Mouse (Mus musculus): ENCODE results near the gene Mgat4b.
A peak's percentile ranks its signal among the peaks of the same experiment; 100 is the strongest.

Gene Mgat4b

DNA sequence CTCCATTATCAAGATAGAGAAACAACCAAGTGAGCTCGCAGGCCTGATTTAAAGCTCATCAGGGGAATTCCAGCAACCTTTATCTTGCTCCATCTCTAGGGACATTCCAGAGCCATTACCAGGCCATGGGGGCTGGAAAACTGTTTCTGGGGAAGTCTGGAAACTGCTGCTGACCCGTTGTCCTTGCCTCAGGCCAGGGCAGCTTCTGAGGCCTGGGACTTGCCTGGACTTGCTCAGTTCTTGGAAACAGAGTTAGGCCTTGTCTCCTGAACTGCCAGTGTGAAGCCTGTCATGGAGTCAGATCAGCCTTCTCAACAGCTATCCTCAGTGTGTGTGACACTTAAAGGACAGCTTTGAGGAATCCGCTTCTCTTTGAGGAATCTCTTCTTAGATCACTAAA, 41.5 kb downstream of the Mgat4b start:
- no peak for DNase-seq (ENCODE audit: low spot score in 2 of 2)

DNA sequence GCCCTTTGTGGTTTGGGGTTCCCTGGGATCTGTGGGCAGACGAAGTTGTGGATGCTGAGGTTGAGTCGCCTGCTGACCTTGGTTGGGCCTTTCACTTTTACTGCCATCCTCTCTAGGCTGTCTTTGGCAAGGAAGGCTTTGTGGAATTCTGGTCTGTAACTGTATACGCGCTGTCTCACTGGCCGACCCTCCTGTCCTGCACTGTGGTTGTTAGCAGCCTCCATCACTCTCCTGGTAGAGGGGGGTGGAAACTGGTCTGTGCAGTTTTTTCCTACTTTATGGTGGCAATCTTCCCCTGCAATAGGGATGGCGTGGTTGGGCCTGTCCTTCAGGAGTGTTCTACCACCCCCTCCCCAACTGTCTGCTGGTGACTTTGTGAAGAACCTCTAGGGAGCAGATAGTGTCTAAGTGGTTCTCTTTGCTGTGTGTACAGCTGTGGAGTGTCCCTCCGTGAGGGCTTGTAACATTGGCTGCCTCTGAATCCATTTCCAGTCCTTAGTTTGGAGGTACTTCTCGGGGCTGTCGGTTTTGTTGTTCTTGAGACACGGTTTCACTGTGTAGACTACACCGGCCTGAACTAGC, 42.1 kb downstream of the Mgat4b start:
- no peak for DNase-seq (ENCODE audit: low spot score in 2 of 2)

DNA sequence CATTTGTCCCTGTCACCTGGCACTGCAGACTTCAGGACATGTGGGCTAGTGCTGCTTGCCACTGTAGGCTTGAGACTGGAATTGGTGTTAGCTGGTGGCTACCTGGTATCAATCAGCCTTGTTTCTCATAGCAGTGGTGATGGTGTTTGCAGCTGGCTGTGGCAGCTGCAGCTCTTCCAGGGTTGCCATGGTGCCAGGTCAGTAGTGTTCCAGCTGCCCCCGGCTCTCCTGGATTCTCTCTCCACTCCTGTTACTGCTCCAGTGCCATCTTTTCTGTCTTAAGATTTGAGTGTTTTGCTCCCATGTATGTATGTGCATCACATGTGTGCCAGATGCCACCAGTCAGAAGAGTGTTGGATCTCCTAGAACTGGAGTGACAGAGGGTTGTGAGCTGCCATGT, 42.7 kb downstream of the Mgat4b start:
- DNase-seq (ENCODE audit: low spot score in 2 of 2), result no peak

DNA sequence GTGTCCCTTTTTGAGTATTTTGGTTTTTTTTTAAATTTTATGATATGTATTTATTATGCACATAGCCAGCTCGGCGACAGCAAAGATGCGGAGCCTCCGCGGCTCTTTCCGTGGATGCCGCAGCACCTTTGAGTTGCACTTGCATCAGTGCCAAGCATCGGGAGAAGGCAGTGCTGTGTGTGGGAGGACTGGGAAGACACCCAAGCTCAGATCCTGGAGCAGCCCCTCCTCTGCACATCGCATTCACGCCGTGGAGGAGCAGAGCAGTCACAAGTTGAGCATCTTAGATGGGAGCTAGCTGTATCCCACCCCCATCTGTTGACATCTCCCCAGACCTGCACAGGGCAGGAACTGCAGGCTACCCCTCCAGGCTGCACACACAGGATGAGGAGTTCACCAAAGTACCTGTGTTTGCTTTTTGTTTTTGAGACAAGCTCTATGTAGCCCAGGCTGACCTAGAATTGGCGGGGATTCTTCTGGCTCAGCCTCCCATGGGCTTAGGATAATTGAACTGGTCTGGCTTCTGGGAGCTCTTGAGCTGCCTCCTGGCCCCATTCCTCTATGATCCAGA, 43.4 kb downstream of the Mgat4b start:
- DNase-seq (ENCODE audit: low spot score in 2 of 2), result no peak

DNA sequence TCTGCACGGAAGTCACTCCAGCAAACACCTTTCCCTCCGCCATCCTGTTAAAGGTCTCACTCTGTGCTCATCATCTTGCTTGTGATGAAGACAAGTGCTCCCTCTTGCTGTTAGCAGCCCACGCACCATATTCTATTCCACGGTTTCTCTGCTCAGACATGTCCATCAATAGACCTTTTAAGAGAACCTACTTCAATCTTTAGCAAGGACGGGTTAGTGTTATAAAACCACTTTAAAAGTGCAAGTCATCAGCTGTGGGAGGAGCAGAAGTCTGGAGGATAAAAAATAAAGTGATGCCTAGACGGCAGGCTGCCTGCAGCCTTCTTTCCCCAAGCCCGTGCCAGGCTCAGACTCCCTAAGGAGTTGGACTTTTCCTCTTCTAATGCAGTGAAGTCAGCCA, 45.9 kb downstream of the Mgat4b start:
- no peak for DNase-seq (ENCODE audit: low spot score in 2 of 2)

DNA sequence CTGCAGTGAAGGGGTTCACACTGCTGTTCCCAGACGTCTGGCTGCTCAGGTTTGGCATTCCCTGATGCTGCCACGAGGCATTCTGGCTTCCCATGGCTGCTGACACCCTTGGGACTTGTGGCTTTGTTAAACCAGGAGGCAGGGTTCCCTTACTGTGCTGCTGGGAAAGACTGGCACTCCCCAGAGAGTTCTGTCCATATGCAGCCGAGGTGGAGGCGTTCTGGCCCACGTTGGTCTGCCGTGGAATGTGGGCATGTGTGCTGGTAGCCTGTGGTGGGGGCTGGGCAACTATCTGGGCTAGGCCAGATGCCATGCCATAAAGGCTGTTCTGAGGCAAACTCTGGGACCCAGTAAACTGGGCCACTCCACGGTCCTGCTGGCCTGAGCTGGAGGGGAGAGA, 47.6 kb downstream of the Mgat4b start:
- DNase-seq (ENCODE audit: low spot score in 2 of 2), result no peak

DNA sequence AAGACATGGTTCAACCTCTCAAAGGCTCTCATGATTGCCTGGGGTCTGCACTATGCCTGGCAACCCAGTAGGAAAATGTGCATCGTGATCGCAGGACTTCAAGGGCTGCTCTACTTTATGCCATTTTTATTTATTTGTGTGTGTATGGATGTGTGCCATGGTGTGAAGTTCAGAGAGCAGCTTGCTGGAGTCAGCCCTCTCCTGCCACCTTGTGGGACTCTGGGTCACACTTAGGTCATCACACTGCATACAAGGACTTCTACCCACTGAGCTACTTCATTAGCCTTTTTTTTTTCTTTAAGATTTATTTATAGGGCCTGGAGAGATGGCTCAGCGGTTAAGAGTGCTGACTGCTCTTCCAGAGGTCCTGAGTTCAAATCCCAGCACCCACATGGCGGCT, 51.3 kb downstream of the Mgat4b start:
- DNase-seq (ENCODE audit: low spot score in 2 of 2), result no peak

DNA sequence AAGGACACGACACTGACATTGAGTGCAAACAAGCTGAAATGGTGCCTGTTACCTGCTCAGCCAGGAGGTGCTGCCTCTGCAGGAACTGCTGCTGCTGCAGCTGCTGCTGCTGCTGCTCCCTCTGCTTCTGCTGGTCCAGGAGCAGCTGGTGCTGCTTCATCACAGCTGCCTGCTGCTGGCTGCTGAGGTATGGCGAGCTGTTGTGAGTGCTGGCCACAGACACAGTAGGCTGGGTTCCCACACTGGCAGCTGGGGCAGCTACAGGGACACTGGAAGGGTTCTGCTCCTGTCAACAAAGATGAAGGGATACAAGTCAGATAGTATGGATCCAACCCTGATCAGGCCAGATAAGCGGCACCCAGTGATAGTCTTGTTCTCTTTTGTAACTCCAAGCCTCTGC, 52.5 kb downstream of the Mgat4b start:
- DNase-seq (ENCODE audit: low spot score in 2 of 2), result no peak

DNA sequence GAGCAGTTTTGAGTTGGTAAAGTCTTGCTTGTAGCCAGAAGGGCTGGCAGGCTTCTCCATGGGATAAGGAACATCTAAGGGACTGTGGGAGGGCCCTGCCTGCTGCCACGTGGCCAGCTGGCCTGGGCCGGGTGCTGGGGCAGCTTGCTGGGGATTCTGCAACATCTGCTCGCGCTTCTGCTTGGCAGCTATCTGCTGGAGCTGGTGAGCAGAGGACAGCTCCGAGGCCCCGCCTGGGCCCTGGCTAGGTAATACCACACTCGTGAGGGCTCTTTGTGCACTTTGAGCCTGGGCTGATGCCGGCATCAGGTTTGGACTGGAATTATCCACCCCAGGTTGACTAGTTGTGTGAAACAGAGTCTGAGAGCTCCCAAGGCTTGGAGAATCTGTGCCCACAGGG, 55.2 kb downstream of the Mgat4b start:
- DNase-seq (ENCODE audit: low spot score in 2 of 2), result peak in 1 of 2 experiments; percentile 44

DNA sequence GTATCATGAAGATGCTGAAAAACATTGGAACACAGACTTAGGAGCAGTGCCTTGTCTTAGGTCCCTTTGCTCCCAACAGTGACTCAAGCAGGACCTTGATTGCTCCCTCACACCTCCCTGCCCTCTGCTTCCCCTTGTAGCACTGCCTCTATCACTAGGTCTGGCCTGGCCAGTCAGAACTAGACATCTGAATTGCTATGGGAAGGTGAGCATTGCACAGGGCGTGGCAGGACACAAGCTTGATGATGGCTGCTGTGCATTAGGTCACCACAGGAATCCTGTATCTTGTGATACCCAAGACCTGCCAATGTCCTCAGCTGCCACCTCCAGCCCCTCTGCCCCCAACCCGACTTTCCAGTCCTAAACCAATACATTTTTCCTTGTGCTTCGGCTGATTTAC, 56.3 kb downstream of the Mgat4b start:
- DNase-seq (ENCODE audit: low spot score in 2 of 2), result no peak

DNA sequence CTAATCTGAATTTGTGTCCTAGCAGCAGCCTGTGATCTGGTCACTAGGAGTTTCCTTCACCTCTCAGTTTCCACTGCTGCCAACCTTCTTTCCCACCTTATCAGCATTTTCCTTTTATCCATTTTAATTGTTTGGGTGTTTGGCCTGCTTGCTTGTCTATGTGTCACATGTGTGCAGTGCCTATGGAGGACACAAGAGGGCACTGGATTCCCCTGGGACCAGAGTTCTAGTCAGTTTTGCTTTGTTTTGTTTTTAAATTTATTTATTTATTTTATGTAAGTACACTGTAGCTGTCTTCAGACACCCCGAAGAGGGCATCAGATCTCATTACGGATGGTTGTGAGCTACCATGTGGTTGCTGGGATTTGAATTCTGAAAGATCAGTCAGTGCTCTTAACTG, 58.5 kb downstream of the Mgat4b start:
- no peak for DNase-seq (ENCODE audit: low spot score in 2 of 2)

DNA sequence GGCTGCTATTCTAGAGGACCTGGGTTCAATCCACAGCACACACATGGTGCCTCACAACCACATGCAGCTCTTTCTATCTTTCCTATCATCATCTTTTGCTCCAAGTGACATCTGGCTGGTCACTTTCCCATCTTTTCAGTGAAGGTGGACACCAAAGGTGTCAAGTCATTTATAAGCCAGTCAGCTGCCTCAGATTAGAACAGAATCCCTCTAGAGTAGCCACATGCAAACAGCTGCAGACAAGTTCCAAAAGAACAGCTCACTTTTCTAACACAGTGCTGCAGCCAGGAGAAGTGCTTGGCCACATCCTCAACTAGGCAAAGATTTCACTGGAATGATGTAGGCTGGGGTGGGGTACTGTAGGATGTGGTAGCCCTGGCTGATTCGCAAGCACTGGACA, 59.2 kb downstream of the Mgat4b start:
- DNase-seq (ENCODE audit: low spot score in 2 of 2), result no peak

DNA sequence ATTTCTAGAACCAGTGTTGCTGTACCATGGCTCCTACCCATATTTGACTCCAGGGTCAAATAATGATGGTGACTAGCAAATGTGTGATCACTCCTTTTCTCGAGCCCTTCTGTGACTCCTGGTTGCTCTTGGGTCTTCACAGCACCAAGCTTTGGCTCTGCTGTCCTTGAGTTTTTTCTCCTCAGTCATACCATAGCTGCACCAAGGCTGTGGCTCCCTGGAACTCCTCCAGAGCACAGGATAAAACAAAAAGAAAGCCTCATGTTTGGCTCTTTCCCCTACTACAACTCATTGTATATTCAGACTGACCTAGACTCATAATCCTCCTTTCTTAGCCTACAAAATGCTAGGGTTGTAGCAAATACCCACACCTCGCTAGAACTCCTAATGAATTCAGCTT, 62.1 kb downstream of the Mgat4b start:
- DNase-seq (ENCODE audit: low spot score in 2 of 2), result no peak

DNA sequence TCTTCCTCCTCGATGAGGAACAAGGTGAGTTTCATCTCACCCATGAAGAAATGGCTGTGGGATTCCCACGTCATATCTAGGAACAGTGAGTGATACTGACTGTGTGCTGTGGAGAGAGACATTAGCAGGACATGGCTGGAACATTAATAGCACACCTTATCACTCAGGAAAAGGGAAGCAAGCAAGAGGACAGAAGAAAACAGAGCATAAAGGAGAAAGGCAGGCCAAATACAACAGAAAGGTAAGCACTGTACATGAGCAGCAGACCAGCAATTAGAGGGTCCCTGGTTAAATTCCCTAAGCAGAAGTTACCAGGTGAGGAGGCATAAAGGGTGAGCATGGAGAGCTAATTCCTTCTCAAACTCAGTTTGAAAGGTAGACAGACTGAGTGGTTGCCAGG, 64.4 kb downstream of the Mgat4b start:
- DNase-seq (ENCODE audit: low spot score in 2 of 2), result no peak

DNA sequence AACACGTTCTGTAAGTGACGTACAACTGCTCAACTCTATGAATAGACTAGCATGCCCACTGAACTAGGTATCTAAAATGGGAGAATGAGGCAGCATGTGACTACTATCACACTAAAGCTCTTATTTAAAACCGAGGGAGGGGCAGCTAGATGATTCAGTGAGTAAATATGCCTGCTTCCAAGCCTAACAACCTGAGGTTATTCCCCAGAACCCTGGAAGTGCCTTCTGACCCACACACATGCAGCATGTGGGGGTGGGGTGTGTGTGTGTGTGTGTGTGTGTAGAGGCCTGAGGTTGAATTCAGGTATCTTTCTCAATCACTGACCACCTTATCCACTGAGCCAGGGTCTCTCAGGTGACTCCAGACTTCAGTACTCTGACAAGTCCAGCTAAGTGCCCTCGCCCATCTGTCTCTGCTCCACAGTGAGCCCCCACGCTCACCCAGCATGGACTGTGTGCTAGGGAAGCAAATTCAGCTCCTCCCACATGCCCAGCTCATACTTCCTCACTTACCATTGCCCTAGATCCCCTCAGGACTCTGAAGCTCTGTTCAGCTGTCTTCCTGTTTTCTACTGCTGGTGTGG, 65.0 kb downstream of the Mgat4b start:
- no peak for DNase-seq (ENCODE audit: low spot score in 2 of 2)

DNA sequence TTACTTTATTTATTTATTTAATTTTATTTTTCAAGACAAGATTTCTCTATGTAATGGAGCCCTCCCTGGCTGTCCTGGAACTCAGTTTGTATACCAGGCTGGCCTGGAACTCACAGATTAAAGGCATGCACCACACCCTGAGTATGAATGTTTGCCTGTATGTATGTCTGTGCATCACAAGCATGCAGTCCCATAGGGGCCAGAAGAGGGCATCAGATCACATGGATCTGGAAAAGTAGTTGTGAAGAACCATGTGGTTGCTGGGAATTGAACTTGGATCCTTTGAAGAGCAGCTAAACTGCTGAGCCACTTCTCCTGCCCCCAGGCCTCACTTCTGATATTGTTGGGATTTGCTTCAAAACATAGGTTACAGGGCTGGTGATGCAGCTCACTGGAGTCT, 66.3 kb downstream of the Mgat4b start:
- DNase-seq (ENCODE audit: low spot score in 2 of 2), result no peak

DNA sequence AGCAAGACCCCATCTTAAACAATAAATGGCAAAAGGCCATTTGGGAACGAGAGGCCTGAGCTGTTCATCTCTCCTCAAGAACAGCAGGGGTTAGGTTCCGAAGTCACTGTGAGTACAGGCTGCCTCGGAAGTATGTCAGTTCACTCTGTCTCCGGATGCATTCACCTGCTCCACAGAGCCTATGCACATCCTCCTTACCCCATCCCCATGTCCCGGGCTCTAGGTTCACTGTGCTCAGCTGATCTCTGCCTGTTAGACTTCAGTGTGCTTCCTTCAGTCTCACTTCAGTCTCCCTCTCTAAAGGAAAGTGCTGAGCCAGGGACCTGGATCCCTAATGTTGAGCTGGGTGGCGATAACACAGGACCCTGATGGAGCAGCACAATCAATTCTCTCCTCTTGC, 67.0 kb downstream of the Mgat4b start:
- DNase-seq (ENCODE audit: low spot score in 2 of 2), result no peak

DNA sequence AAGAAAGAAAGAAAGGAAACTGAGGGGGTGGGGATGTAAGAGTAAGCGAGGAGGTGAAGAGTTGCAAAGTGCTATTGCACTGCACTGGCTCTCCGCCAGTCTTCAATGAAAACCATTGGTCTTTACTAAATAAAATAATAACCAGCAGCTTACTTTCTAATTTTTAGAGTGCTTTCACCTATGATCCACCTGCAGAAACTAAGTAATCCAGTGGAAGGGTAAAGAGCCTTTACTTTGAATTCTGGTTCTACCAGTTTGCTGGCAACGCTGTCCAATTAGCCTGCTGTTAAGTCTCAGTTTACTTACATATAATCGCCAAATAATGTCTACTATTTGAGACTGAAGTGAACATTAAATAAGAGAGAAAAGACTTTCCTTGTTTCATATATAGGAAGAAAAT, 68.3 kb downstream of the Mgat4b start:
- no peak for DNase-seq (ENCODE audit: low spot score in 2 of 2)

DNA sequence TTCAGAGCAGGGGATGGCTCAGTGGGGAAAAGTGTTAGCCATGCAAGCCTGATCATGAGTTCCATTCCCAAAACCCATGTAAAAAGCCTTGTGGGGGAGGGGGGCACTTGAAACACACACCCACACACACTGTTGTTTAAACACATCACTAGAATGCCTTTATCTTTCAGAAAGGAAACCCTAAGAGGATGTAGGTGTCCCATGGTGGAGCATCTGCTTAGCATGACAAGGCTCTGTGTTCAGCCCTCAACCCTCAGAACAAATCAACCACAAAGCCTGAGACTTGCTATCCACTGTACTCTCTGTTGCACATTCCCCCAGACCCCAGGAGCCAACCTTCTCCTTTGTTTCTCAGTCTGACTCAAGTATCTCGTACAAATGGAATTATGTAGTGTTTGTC, 69.4 kb downstream of the Mgat4b start:
- DNase-seq (ENCODE audit: low spot score in 2 of 2), result no peak
